Mouse (Mus musculus): ENCODE measurements at regions not wholly inside any gene's neighbourhood (a gene's known extent, or its start where the extent isn't known, plus 50 kb on each side); places are given as distances from the start of the nearest gene placed in this dataset.

DNA sequence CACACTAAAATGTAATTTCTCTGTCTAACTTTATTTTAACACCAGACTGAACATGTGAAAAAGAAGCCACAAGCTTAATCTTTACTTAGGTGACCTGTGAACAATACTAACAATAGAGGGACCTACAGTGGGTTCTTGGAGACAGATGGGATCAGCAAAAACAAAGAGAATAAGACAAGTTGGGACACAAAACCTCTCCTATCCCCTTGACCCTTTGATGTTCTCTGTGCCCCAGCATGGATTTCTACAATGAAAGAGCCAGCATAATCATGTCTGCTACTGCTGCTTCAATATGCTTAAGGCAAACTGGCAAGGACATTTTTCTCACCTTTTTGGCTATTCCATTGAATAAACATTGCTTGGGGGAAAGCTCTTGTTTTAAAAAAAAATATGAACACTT lies 105.8 kb downstream of the Cenpw start:
- in situ Hi-C loops (cut with MboI; ENCODE audit: low pct_ligation_motif_present, low pct_unique_long_range_greater_than_20kb, low sequenced_read_pairs) = no loop called here
- H3K4me2 ChIP-seq (ENCODE audit: insufficient read depth, low read depth, poor library complexity, severe bottlenecking) = no peak overlapping the region
- TF ChIP-seq MAX (IDR thresholded peaks at IDR 0.05; ENCODE audit: low read length) (no peak), UBTF (IDR thresholded peaks at IDR 0.05; ENCODE audit: low read depth, low read length) (no peak), CHD2 (IDR thresholded peaks at IDR 0.05; ENCODE audit: low read length) (no peak), MEF2A (IDR thresholded peaks at IDR 0.05; ENCODE audit: borderline replicate concordance, low read depth, low read length) (no peak), ELF1 (IDR thresholded peaks at IDR 0.05; ENCODE audit: low read depth, low read length) (no peak), ETS1 (conservative IDR thresholded peaks at IDR 0.05; ENCODE audit: low read depth, low read length) (no peak), RAD21 (IDR thresholded peaks at IDR 0.05; ENCODE audit: low read depth, low read length) (no peak)
- no peak overlapping the region for H3K4me3 ChIP-seq (replicated peaks in 1 of 3; ENCODE audit: low read depth in 2 of 3, low read length in 2 of 3, poor library complexity in 1 of 3)
- no peaks in the 10 kb centered on the region for H3K9me3 ChIP-seq (replicated peaks; ENCODE audit: low read length)
- H3K4me1 ChIP-seq (ENCODE audit: control insufficient read depth in 1 of 2, insufficient read depth in 2 of 2) = no peaks in the 10 kb centered on the region
- DNase-seq (ENCODE audit: extremely low read depth) = no peak
- no peaks in the 10 kb centered on the region for H3K36me3 ChIP-seq (replicated peaks in 1 of 2; ENCODE audit: control insufficient read depth in 1 of 2, insufficient read depth in 1 of 2, low read length in 1 of 2)
- H3K9ac ChIP-seq (ENCODE audit: insufficient read depth, low read depth) = no peak overlapping the region
- H3K27me3 ChIP-seq (replicated peaks) = no peaks in the 10 kb centered on the region
- H3K27ac ChIP-seq (ENCODE audit: insufficient read depth, low read depth) = no peak overlapping the region
- no peaks in the 10 kb centered on the region for H3K79me2 ChIP-seq (replicated peaks; ENCODE audit: control insufficient read depth, extremely low read depth, insufficient read depth, poor library complexity, severe bottlenecking)
- dilution Hi-C loops (cut with MboI; ENCODE audit: extremely low pct_ligation_motif_present, extremely low pct_unique_long_range_greater_than_20kb, low sequenced_read_pairs) = no loop called here

DNA sequence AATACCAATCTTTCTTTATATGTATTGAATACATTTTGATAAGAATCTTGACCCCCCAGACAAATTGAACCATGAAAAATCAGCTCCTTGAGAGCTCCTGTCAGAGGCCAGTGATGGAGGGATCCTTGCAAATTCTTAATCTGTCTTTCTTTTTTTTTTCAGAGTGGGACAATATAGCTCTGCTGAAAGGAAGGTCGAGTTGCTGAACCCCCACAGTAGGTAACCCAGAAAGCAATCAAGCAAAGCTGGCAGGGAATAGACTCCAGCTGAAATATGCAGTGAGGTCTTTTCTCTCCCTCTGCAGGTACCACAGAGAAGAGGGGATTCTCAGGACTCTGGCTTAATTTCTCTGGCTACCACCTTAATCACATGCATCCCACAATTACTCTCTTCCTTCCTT lies 108.8 kb downstream of the Cenpw start:
- TF ChIP-seq PAX5 (IDR thresholded peaks at IDR 0.05; ENCODE audit: low read length) (no peak), JUND (conservative IDR thresholded peaks at IDR 0.05; ENCODE audit: low read depth, low read length) (no peak), GABPA (IDR thresholded peaks at IDR 0.05; ENCODE audit: insufficient replicate concordance, low read depth, low read length) (no peak), E2F4 (IDR thresholded peaks at IDR 0.05; ENCODE audit: insufficient replicate concordance, low read depth, low read length) (no peak), CHD2 (IDR thresholded peaks at IDR 0.05; ENCODE audit: low read length) (no peak), ZNF384 (IDR thresholded peaks at IDR 0.05; ENCODE audit: low read depth, low read length) (no peak), USF1 (IDR thresholded peaks at IDR 0.05; ENCODE audit: low read depth, low read length) (no peak)
- Histone ChIP-seq H3K4me1 (ENCODE audit: control insufficient read depth in 1 of 2, insufficient read depth in 2 of 2) (no peaks in the 10 kb centered on the region), H3K4me2 (ENCODE audit: insufficient read depth, low read depth, poor library complexity, severe bottlenecking) (no peak overlapping the region), H3K4me3 (replicated peaks in 1 of 3; ENCODE audit: low read depth in 2 of 3, low read length in 2 of 3, poor library complexity in 1 of 3) (no peak overlapping the region), H3K9me3 (replicated peaks; ENCODE audit: low read length) (no peaks in the 10 kb centered on the region), H3K36me3 (replicated peaks in 1 of 2; ENCODE audit: control insufficient read depth in 1 of 2, insufficient read depth in 1 of 2, low read length in 1 of 2) (no peaks in the 10 kb centered on the region), H3K27me3 (replicated peaks) (no peaks in the 10 kb centered on the region), H3K79me2 (replicated peaks; ENCODE audit: control insufficient read depth, extremely low read depth, insufficient read depth, poor library complexity, severe bottlenecking) (no peaks in the 10 kb centered on the region), H3K9ac (ENCODE audit: insufficient read depth, low read depth) (no peak overlapping the region), H3K27ac (ENCODE audit: insufficient read depth, low read depth) (no peak overlapping the region)
- dilution Hi-C loops (cut with MboI; ENCODE audit: extremely low pct_ligation_motif_present, extremely low pct_unique_long_range_greater_than_20kb, low sequenced_read_pairs) (no loop called here), in situ Hi-C loops (cut with MboI; ENCODE audit: low pct_ligation_motif_present, low pct_unique_long_range_greater_than_20kb, low sequenced_read_pairs) (no loop called here)
- no peak for DNase-seq (ENCODE audit: extremely low read depth)

DNA sequence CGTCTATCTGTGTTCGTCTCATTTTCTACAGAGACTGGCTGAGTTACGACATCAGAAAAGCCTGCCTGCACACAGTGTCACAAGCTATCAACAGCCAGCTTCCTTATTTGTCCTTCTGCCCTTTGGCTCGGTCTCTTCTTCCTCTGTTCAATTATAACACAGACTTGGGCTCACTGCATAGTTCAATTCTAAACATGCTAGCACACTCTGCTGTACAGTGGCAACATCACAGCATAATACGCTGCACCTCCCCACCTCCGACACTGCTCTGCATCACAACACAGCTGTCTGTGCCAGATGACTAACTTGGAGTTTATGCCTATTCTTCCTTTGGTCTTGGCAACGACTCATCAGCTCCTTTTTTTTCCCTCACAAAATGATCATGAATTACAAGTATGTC lies 111.0 kb downstream of the Cenpw start:
- no peaks in the 10 kb centered on the region for H3K9me3 ChIP-seq (replicated peaks; ENCODE audit: low read length)
- H3K4me2 ChIP-seq (ENCODE audit: insufficient read depth, low read depth, poor library complexity, severe bottlenecking) = no peak overlapping the region
- H3K27ac ChIP-seq (ENCODE audit: insufficient read depth, low read depth) = no peak overlapping the region
- H3K4me3 ChIP-seq (replicated peaks in 1 of 3; ENCODE audit: low read depth in 2 of 3, low read length in 2 of 3, poor library complexity in 1 of 3) = no peak overlapping the region
- peak; percentile 6 for DNase-seq (ENCODE audit: extremely low read depth)
- H3K27me3 ChIP-seq (replicated peaks) = no peaks in the 10 kb centered on the region
- no peaks in the 10 kb centered on the region for H3K36me3 ChIP-seq (replicated peaks in 1 of 2; ENCODE audit: control insufficient read depth in 1 of 2, insufficient read depth in 1 of 2, low read length in 1 of 2)
- no peak overlapping the region for H3K9ac ChIP-seq (ENCODE audit: insufficient read depth, low read depth)
- H3K79me2 ChIP-seq (replicated peaks; ENCODE audit: control insufficient read depth, extremely low read depth, insufficient read depth, poor library complexity, severe bottlenecking) = no peaks in the 10 kb centered on the region
- dilution Hi-C loops (cut with MboI; ENCODE audit: extremely low pct_ligation_motif_present, extremely low pct_unique_long_range_greater_than_20kb, low sequenced_read_pairs) (no loop called here), in situ Hi-C loops (cut with MboI; ENCODE audit: low pct_ligation_motif_present, low pct_unique_long_range_greater_than_20kb, low sequenced_read_pairs) (no loop called here)
- TF ChIP-seq CTCF (conservative IDR thresholded peaks at IDR 0.05 in 1 of 2, IDR thresholded peaks at IDR 0.05 in 1 of 2; ENCODE audit: low read depth in 2 of 2, low read length in 2 of 2) (0 out of 4 replicates have a peak, but pooled peaks of 1 of the 2 experiments have one; percentile 4), JUND (conservative IDR thresholded peaks at IDR 0.05; ENCODE audit: low read depth, low read length) (no peak)
- H3K4me1 ChIP-seq (ENCODE audit: control insufficient read depth in 1 of 2, insufficient read depth in 2 of 2) = no peaks in the 10 kb centered on the region

Measured in CH12.LX (cell line).